Mouse (Mus musculus) 3134 (cell line): ENCODE measurements around the gene Zdhhc23.

Experiments
- DNase-seq: peaks from one replicate; pipeline ENCODE4 v3.0.0-alpha.2; 2011; ENCODE audit warnings: low spot score; ENCODE audit not compliant: insufficient read length; ENCODE audit errors: extremely low read depth

Zdhhc23 gene

GRCm38 (mm10) chr16:43922024-43922423, 57.6 kb downstream of the Zdhhc23 start:
- DNase-seq = no peak

GRCm38 (mm10) chr16:43918867-43919266, 60.7 kb downstream of the Zdhhc23 start:
- DNase-seq = no peak
